Mouse (Mus musculus) embryo, embryonic 11 days (tissue): ENCODE measurements around the gene Chrnb4.

ENCODE experiments used
- DNase-seq: peaks from one replicate; pipeline ENCODE4 v3.0.0-alpha.2; 2015

Chrnb4 gene

DNA sequence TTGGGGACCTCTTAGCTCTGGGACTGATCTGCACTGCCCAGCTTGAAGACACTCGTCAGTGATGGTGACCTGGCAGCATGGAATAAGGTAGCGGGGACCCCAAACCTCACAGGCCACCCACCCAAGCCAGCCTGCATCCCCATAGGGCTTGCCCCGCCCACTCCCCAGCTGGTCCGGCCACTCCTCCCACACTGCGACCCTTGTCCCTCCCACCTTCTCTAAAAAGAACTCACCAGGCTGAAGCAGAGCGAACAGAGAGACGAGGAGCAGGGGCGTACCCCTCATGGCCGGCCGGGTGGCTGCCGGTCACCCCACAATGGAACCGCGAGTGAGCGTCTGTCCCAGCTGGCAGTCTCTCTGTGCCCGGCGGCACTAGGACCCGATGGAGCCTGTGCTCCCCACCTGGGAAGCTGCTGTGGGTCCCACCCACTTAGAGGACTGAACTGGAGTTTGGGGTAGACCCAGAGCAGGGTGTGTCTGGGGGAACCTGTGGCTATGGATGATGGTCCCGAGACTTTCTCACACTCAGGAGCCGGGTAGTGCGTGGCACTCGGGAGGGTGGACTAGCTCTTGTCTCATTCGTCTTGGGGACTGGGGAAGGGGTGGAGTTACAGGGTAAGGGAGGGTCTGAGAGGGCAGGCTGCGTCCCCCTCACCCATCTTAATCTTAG, at the start of gene Chrnb4:
Chrnb4 (minus strand) TSS at position 569 of the 670 bp plus-strand sequence.
- DNase-seq: peak; percentile 63

DNA sequence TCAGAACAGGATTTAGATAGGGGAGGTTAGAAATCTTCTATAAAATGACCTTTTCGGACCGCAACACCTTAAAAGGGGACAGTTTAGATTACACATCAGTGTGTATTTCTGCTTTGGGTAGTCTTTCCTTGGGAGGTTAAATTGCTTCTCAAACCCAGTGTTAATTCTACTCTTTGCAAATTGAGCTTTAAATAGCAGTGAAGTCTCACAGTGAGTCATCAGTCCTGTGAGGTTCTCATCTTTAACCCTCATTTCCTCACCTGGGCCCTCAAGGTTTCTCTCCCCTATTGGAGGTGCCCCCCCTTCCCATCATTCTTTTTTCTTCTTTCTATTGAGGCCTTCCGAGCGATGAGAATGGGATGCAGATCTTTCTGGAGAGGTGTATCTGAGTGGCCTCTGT, 48.3 kb upstream of the Chrnb4 start:
- DNase-seq: no peak

DNA sequence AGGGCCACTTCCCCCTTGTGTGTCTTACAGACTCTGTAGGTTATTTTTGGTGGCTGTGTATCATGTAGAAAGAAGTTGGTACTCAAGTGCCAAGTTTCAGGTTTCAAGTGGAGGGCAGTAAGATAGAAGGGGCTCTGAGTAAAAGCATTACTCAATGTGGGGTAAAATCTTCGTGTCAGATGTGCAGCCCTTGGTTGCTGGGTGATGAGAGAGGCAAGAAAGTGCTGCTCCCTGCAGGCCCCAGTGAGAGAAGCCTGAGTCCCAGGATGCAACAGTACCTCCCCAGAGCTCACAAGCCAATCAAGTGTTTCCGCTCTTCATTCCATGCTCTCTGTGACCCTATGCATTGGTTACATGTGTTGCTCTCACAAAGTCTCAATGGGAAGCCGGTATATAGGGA, 47.5 kb upstream of the Chrnb4 start:
- no peak for DNase-seq

DNA sequence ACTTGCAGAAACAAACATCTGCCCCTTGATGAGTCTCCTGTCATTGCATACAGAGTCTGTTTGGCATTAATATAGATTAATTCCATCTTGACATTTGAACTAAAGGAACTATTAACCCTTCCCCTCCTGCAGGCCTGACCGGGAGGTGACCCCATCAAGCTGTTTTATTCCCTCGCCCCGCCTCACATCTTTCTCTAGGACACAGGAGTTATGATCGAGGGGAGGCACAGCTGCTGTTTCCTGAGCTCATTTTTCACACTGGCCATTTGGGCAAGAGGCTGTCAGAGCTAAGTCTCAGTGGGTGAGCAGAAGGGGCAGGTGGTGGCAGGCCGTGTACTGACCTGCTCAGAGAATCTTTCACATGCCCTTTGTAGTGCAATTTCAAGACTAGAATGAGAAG, 41.6 kb upstream of the Chrnb4 start:
- DNase-seq: peak; percentile 81

DNA sequence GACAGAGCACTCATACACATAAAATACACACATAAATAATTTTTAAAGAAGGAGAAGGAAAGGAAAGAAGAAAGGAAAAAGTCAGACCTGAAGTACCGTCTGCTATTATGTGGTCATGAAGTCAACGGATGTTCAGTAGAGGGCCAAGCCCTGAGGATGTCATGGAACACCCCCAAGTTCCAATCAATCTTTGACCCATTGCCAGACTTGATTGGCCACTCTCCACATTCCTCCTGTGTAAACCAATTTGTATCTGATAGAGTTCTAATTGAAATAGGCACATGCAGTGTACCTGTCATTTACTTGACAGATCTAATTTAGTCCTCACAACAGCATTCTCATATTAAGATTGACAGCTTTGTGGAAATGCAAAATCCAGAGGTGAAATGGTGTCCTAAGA, 40.6 kb upstream of the Chrnb4 start:
- DNase-seq: no peak

DNA sequence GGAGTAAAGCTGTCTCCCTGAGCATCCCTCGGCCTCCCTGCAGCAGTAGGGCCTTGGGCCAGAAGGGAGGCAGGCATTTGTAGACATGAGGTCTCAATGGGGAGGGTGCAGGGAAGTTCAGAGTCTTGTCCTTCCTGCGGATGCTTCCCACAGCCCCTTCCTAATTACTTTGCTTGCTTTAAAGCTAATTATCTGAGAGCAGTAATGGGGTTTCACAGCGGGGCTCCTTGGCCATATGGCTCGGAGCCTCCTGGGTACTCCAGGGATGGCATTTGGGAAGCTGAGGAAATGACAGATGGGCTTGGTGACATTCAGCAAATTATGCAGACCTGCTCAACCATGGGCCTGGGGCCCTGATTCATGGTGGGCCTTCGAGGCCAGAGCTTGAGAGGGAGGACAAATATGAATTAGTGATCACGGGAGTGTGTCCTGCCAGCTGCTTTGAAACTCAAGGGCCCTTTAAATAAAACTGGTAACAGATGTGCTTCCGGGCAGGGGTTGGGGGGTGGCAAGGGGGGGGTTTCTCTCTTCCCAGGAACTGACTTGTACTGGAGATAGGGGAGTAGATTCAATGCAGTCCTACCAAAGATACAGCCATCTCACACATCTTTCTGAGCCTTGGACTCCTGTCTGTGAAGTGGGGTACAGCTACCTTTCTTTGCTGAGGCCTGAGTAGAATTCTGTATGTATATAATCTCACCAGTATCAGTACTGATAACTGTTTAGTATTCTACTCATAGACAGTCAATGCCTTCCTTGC, 34.8 kb upstream of the Chrnb4 start:
- peak; percentile 73 for DNase-seq

DNA sequence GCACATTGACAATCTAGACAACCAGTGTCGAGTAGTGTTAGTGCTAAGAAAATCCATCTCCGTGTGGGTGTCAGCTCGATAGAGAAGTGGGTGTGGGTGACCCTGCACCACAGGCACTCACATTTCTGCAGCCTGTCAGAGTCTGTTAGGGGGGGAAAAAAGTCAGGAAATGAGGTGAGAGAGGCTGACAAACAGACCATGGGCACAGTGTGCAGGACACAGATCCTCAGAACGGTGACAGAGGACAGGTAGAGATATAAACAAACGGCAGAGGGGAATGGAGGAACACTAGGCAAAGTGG, 19.3 kb upstream of the Chrnb4 start:
- DNase-seq: no peak

DNA sequence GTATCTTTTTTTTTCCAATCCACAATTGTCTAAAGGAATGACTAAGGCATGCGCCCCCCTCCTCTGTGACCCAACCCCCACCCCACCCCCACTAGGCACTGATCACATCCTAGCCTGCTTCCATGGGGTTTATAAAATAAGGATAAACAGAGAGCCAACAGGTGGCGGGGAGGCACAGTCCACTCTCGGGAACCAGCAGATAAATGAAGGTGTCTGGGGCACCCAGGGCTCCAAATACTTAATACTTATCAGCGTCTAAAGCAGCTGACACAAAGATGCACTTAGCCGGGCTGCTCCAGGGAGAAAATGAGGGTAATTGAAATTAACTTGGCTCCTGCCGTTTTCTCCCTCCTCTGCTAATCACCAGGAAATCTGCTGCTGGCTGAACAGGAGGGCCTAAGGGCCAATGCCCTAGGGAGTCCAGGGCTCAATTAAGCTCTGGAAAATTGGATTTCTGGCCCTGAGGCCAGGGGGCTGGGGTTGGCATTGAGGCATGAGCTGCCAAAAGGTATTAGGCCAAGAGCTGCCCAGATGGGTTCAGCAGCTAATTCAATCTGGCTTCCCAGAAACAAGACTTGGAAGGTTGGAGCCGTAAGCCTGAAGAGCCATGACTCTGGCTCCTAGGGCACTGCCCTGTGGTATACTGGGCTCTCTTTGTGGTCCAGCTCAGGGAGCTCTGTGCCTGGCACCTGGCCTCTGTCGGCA, 18.8 kb upstream of the Chrnb4 start:
- peak; percentile 77 for DNase-seq

DNA sequence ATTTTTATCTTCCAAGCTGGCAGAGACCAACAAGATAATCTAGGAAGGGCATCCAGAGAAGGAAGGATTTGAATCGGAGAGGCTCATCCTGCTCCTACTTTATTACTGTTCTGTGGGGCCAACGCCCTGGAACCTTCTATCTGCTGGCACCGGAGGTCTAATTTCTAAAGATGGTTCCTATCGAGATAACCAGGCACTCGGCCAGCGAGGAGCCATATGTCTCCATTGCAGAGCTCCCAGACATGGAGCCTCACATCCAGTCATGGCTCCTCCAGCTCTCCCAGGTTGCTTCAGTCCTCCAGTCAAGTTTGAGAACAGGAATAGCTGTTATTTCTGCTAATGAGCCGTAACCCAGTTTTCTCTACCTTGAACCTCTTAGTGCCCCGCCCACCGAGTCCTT, 16.7 kb upstream of the Chrnb4 start:
- no peak for DNase-seq

DNA sequence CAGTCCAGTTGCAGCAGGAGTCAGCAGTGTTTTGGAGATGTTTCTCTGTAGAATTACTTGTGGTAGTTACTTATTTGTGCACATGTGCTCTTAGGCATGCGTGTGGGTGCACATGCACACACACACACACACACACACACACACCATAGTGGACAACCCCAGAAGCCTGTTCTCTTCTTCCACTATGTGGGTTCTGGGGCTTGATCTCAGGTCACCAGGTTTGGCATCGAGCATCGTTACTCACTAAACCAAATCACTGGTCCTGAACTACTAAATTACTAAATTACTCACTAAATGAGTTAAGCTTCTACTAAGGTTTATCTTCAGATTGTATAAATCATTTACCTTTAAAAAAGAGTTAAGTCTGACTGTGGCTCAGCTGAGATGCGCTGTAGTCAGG, 9.5 kb upstream of the Chrnb4 start:
- DNase-seq: no peak

DNA sequence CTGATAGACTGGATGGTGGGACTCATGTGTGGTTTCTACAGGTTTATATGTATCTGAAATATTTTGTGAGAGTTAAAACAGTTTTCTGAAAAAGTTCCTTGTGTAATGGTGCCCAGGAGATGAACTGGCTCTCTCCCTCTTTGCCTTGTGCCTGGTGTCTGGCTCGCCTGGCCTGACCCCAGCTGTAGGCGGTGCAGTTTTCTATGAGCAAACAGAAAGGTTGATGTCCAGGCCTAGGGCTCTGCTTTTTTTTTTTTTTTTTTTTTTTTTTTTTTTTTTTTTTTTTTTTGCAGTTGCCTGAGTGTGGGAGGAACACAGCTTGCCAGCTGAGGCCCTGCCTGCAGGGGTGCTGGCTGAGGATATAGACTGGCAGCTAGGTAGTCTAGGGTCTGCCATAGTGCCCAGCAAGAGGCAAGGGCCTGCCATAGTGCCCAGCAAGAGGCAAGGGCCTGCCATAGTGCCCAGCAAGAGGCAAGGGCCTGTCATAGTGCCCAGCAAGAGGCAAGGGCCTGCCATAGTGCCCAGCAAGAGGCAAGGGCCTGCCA, 6.9 kb upstream of the Chrnb4 start:
- no peak for DNase-seq

DNA sequence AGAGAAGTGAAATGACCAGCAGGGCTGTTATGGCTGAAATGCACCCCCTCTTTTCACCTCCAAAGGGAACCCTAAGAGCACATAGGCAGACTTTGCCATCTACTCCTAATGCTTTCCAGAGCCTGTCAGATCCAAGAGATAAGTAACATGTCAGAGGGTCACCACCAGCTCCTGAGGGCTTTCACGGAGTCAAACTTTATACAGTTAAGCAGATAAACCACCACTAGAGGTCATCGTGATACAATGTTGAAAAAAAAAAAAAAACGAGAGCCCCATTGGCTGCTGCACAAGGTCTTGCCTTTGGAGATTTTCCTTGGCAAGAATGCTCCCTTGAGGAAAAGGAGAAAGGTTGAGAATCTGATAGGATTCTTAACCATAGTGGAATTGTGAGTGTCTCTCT, 1.8 kb downstream of the Chrnb4 start:
- DNase-seq: peak; percentile 70

DNA sequence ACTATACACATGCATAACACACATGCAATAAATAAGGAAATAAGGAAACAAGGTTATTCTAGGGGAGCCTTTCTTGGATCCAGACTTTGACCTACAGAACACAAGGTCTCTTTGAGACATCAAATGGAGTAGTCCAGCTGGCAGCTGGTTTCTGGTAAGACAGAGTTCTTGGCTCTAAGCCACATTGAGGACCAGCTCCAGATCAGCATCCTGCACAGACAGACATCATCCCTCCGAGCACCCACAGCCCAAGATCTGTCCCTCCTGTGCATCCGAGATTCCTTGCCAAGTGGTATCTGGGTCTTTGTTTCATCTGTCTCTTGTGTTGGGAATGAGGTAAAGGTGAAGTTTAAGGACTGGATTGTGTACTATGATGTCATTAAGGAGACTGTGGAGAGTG, 3.6 kb downstream of the Chrnb4 start:
- DNase-seq: no peak

DNA sequence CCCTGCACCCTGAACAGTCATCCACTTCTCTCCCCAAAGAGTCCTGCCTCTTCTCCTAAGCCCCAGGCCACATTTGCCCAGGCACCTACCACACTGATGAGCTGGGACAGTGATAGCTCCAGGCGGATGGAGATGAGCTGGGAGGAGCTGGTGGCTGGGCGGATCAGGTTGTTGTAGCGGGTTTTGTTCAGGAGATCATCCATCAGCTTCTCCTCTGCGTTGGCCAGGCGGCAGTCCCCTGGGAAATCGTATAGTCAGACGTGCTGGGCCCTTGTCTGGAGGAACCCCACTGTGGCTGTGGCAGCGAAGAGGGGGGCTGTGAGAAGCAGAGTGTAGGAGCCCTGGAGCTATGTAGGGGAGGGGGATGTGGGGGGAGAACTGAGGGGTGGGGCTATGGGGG, 4.9 kb downstream of the Chrnb4 start:
- DNase-seq: peak; percentile 57

DNA sequence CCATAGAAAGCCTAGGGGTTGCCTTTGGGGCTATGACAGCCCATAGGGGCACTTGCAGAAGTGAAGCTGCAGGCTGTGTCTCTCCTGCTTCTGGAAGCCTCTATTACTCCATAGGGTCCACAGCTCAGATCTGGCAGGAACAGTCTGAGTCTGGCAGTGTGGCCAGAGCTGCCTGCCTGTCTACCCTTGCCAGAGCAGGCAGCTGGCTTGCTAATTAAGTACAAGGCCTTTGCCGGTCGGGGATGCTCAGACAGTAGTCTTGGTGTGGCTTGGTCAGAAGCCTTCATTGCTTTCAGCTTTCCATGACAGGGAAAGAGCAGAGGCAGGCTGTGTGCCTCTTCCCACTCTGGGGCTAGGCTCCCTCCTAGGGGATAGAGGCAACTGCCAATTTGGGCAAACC, 7.2 kb downstream of the Chrnb4 start:
- DNase-seq: no peak

DNA sequence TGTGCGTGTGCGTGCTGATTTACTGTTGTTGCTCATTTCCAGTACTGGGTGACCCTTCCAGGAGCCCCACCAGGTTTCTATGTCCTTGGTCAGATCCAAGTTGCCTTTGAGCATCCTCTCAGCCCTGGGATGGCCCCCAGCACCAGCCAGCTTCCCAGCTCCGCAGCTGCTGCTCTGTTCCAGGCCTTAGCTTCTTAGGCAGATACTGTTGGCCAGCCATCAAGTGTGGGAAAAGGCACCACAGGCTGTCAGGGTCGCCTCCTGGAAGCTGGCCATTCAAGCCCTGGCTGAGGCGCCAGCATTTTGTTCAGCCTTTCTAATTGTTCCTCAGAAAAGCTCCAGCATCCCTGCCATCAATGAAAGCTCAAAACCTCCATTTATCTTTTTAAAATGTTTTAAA, 8.6 kb downstream of the Chrnb4 start:
- no peak for DNase-seq

DNA sequence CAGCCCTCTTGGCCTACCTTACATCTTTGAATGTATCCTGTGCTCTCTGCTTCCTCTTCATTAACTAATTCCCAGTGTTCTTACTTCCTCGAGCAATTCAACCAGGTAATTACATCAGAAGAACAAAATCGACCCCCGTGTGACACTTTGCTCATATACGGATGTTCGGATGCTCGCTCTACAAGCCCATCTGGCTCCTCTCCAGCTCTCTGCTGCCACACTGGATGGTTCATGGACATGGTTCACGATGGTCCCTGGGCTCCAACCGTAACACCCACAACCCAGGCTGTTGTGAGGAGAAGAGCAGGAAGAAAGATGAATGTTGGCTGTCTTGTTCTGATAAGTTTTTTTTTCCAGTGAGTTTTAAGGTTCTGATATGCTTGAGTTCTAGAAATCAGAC, 9.6 kb downstream of the Chrnb4 start:
- no peak for DNase-seq

DNA sequence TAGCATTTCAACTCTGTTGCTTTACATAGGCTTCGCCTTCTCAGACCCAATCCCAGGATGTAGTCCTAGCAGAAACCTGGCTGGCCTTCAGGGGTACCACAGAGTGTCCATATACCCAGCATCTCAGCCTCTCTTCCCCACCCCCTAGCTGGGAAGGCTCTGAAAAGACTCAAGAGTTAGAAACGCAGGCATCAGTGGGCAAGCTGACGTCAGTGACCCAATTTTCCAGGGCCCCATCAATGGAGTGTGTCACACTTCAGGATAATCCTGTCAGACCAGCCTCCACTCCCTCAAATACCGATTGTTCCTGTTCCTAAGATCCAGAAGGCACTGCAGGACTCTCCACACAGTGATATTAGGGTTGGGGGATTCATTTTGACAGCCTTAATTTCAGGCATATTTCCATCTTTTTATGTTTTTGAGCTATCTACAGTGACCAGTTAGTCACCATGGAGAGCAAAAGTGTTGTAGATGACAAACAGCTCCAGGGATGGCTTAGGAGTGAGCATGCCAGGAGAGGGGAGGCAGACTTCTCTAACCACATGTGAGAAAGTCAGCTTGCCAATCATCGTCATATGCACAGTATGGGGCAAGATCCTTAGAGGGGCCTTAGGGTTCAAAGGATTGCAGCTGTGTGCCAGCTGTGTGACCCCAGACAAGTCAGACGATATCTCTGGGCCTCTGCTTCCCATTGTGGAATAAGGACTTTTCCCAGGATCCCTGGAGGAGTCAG, 17.0 kb downstream of the Chrnb4 start:
- DNase-seq: no peak

DNA sequence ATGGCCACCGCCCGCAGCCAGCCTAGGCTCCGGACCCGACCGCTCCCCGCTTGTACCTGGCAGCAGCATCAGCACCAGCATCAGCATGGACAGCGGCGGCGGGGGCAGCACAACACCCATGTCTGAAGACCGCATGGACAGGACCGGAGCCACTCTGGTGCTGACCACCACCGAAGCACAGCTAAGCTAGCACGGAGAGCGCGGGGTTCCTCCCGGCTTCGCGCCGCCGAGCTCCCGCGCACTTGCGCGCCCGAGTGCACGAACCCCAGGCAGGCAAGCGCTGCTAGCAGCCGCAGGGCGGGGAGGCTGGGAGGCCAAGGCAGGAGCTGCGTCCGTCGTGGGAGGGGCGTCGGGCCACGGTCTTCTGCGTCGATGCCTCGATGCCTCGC, 22.3 kb downstream of the Chrnb4 start, which contains the start of gene Chrna3:
Chrna3 (minus strand) TSS at position 288 of the 389 bp plus-strand sequence.
- peak; percentile 72 for DNase-seq

DNA sequence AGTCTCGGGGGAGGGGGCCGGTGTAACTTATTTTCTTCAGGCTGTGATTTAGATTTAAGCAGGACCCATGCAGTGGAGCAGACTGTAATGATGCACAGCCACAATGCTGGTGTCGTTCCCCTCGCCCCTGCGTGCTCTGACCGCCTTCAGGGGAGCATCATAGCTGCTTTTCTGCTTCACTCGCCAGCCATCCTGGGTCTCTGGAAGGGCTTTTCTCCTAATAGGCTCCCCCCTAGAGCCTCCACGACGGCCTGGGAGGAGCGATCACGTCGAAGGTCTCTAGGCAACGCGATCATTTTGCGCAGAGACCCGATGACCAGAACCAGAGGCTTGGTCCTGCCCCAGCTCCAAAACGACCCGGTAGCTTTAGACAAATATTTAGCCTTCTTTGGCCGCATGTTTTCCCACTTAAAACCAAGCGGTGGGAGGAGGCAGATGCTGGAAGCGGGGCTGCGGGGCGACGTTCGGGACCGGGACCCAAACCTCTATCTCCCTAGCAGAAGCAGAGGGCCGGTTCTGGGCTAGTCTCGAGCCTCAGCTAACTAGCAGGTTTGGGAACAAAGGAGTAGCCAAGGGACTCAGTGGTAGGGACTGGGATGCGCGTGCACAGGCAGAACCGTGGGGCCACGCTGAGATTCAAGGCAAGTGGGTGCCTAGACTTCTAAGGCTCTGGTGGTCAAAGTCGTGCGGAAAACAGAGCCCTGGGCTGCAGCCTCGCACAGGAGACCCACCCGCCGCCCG, 22.9 kb downstream of the Chrnb4 start:
- peak; percentile 31 for DNase-seq

DNA sequence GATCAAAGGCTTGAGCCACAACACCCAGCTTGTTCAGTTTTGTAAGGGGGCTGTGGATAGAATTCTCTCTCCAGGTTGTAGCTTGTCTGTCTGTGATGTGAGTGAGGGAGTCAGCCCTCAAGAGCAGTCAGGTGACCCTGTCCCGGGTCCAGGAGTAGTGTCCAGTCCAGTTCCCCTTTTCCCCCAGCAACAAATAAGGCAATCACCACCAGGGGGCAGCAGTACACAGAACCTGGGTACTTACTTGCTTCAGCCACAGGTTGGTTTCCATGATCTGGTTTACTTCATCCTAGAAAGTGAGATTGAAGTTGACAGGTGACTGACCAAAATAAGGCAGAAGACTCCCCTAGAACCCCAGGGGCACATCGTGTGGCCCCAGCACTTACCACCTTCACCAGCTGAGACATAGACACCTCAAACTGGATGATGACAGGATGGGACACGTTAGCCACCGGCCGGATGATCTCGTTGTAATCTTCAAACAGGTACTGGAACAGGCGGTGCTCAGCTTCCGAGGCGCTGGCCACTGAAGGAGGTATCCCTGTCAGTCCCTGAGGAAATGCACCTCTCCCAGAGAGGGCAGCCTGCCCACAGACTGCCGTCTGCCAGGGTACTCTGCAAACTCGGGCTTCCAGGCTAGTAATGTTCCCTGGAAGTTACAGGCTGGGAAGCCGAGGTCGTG, 24.5 kb downstream of the Chrnb4 start:
- DNase-seq: peak; percentile 87

DNA sequence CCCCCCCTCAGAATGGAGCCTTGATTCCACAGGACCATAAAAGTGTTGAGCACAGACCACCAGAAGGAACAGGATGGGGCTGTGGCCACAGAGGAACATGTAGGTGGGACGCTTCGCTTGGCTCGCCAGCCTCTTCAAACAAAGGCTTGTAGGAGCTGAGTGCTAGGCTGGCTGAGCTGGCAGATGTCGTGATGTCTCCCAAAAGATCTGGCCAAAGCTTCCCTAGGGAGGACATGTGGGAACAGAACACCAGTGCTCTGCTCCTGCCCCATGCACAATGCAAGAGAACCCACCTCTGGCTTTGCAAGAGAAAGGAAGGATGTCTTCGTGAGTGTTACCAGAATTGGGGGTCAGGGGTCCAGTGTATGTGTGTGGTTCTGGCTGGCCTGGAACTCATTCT, 25.3 kb downstream of the Chrnb4 start:
- DNase-seq: no peak
